Mouse (Mus musculus): ENCODE measurements around the gene Trmt6. TPM values are rescaled to one million over a fixed set of nuclear protein-coding genes. Genes with fewer than 3 reads are reported as not detected.

Trmt6 gene
- total RNA-seq, 4 experiments from 2014 or later, result 5.4 to 9.2 (median 6.7) TPM

Other genes starting within 250 kb of the Trmt6 start
- 100 to 1,000 TPM; 207 to 271 (median 240) TPM for gene Gpcpd1, start 228.3 kb downstream of the Trmt6 start, total RNA-seq (2022)
- gene Shld1, start 129.1 kb downstream of the Trmt6 start, total RNA-seq (2022), result 1 to 10 TPM; 5.6 to 9.8 (median 7.0) TPM
- under 1 TPM in 3 of 4 experiments, not detected in 1; 0.20 to 0.44 (median 0.27) TPM for gene Chgb, start 34.8 kb downstream of the Trmt6 start, total RNA-seq (2022)
- 1 to 10 TPM; 1.4 to 1.8 (median 1.7) TPM for gene Mcm8, start 86 bp upstream of the Trmt6 start, total RNA-seq (2022)
- gene Crls1, start 30.6 kb upstream of the Trmt6 start, total RNA-seq (2022), result 10 to 100 TPM; 13.1 to 16.0 (median 14.2) TPM
- gene Lrrn4, start 64.8 kb upstream of the Trmt6 start, total RNA-seq (2022), result not detected
- gene Fermt1, start 129.9 kb upstream of the Trmt6 start, total RNA-seq (2022), result under 1 TPM in 1 of 4 experiments, not detected in 3; 0.05 TPM